Mouse (Mus musculus): ENCODE data around the gene Defb35.

GRCm38 (mm10) chr8:21912554-21912953 lies 25.6 kb upstream of the Defb35 start:
- TF ChIP-seq POLR2A (IDR thresholded peaks at IDR 0.05; ENCODE audit: low read depth, low read length), result no peak
- TF ChIP-seq CTCF (IDR thresholded peaks at IDR 0.05; ENCODE audit: extremely low read depth, insufficient read length, insufficient replicate concordance, low read depth, low read length), result no peak

Data from small intestine, adult 2 months (tissue).